Mouse (Mus musculus) forebrain, embryonic 16.5 days (tissue): Measurements from ENCODE around the gene Cirbp. TPM values are rescaled to one million over a fixed set of nuclear protein-coding genes. Genes with fewer than 3 reads are reported as not detected.

ENCODE experiments used
- ATAC-seq: fragments of 200-750 bp; cut with Nextera tagmentation; 2 replicates; pipeline ENCODE4 v1.8.0; 2017; ENCODE audit warnings: mild to moderate bottlenecking, moderate library complexity
- H3K27ac ChIP-seq: fragments of 300-500 bp; sonication (generic); 2 replicates; pipeline ENCODE4 v1.5.1; 2014; ENCODE audit warnings: low read length, control low read depth
- H3K27me3 ChIP-seq: fragments of 300-500 bp; sonication (generic); replicated peaks from 2 replicates; pipeline ENCODE4 v1.6.1; 2014; ENCODE audit warnings: low read length; ENCODE audit not compliant: control insufficient read depth, insufficient read depth
- H3K36me3 ChIP-seq: fragments of 300-500 bp; sonication (generic); 2 replicates; pipeline ENCODE4 v1.6.1; 2014; ENCODE audit not compliant: control insufficient read depth, insufficient read depth
- H3K4me1 ChIP-seq: fragments of 300-500 bp; sonication (generic); replicated peaks from 2 replicates; pipeline ENCODE4 v1.6.1; 2014; ENCODE audit warnings: low read length; ENCODE audit not compliant: control insufficient read depth, insufficient read depth
- H3K4me2 ChIP-seq: fragments of 300-500 bp; sonication (generic); 2 replicates; pipeline ENCODE4 v1.6.1; 2014; ENCODE audit warnings: mild to moderate bottlenecking, low read length, control low read depth
- H3K4me3 ChIP-seq: fragments of 300-500 bp; sonication (generic); replicated peaks from 2 replicates; pipeline ENCODE4 v1.5.1; 2014; ENCODE audit warnings: mild to moderate bottlenecking, low read length, control low read depth
- H3K9ac ChIP-seq: fragments of 300-500 bp; sonication (generic); replicated peaks from 2 replicates; pipeline ENCODE4 v1.6.1; 2014; ENCODE audit warnings: low read depth, low read length, control low read depth
- H3K9me3 ChIP-seq: fragments of 300-500 bp; sonication (generic); 2 replicates; pipeline ENCODE4 v1.6.1; 2016; ENCODE audit warnings: low read length; ENCODE audit not compliant: control insufficient read depth
- WGBS: fragments of 180-500 bp; shearing (Covaris S2); extraction: QIAGEN DNeasy Blood & Tissue Kit; methylation state at CpG from one replicate; pipeline ENCODE4 v1.1.7; 2014; 5-methylcytosine and 5-hydroxymethylcytosine counted together
- polyA plus RNA-seq: library from polyadenylated mRNA; unstranded; fragments of >200 nt; fragmentation: Nextera tagmentation; extraction: Ambion mirVana; gene quantifications from 2 replicates; pipeline ENCODE4 v1.2.1, GENCODE M21; 2015

Cirbp gene
- 318 and 335 TPM in 2 replicates for polyA plus RNA-seq

DNA sequence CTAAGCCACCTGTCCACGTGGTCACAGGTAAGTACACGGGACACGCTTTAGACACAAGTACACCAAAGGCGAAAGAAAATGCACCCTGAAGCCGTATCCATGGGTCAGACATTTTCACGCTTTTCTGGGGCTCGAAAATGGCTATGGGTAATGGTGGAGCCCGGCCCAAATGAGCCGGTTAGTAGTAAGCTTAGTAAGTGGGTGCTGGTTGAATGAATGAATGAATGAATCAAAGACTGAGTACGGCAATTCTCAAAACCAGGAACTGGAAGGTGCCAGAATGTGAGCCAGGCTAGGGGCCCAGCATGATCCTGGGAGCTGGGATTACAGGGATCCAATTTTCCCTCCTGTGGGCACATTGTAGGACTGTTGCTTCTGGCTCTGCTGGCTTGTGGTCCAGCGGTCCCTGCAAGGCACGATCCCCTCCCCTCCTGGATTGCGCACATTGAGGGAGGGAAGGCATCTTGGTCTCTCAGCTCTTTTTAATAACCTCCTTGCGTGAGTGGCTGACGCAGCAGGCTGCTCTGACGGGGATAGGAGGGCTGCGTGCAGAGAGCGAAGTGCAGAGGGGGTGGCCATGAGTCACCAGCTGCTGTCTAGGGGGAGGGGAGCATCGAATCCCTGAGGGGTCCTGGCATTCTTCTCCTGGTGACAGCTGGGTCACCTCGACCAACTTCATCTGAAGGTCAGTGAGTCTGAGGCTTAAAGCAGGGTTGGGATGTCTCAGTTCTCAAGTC, at the start of gene Cirbp:
Gene Cirbp (plus strand): TSS at position 594 of the 737 bp plus-strand sequence.
- Histone ChIP-seq H3K4me1 (peaks cover 60% of the 10 kb centered on the region), H3K9me3 (no peaks in the 10 kb centered on the region), H3K27ac (peak within 1 kb of the TSS; percentile 88), H3K4me3 (peak within 1 kb of the TSS; percentile 53), H3K27me3 (no peaks in the 10 kb centered on the region), H3K4me2 (peak within 1 kb of the TSS; percentile 94), H3K36me3 (peaks cover 6% of the 10 kb centered on the region; the same call in 1 of the 2 replicates), H3K9ac (peak within 1 kb of the TSS; percentile 69)
- WGBS, result 14% methylated on average over 20 of the region's 20 CpGs
- ATAC-seq, result no peak

DNA sequence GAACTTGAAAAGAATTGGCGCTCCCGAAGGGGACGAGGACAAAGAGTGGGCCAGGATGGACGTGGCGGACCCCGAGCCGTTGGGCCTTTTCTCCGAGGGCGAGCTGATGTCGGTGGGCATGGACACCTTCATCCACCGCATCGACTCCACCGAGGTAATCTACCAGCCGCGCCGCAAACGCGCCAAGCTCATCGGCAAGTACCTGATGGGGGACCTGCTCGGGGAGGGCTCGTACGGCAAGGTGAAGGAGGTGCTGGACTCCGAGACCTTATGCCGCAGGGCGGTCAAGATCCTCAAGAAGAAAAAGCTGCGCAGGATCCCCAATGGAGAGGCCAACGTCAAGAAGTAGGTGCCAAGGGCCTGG, 49.2 kb upstream of the Cirbp start:
- no peaks in the 10 kb centered on the region for H3K27me3 ChIP-seq
- H3K4me2 ChIP-seq, result peak overlapping the region; percentile 99
- H3K27ac ChIP-seq, result no peak overlapping the region
- 0% methylated on average over 27 of the region's 27 CpGs for WGBS
- peak overlapping the region; percentile 84 for H3K9ac ChIP-seq
- no peaks in the 10 kb centered on the region for H3K9me3 ChIP-seq
- H3K4me3 ChIP-seq, result peak overlapping the region; percentile 92
- peaks cover 40% of the 10 kb centered on the region for H3K4me1 ChIP-seq
- no peak for ATAC-seq
- no peaks in the 10 kb centered on the region for H3K36me3 ChIP-seq

DNA sequence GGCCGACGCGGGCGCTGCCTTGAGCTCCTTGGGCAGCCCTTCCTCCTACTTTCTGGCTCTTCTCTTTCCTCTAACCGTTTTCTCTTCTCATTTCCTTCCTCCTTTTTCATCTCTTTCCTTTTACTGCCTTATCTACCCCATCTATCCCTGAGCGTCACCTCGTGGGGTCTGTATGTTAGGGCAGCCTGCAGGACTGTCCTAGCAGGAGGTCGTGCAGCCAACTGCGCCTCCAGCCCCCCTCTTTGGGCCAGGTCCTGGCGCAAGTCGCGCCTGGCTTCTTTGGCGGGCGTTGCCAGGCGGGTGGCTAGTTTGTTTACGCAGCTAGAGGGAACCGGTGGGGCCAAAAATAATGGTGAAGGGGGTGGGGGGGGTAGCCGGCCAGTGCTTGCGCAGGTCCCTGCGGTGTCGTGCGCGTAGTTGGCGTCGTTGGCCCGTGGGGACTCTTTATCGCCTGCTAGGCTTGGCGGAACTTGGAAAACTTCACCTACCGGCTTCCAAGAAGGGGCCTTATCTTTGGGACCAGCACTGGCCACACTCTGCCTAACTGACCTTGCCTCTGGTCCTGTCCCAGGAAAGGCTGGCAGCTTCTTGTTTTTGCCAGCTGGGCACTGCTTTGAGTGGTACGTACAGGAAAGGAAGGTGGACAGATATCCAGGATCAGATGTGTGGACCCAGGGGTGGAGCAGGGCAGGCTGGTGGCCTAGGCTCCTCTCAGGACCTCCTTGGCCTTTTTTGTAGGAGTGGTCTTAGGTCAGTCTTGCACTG, 48.7 kb upstream of the Cirbp start:
- peak overlapping the region; percentile 99 for H3K4me2 ChIP-seq
- no peaks in the 10 kb centered on the region for H3K9me3 ChIP-seq
- H3K4me1 ChIP-seq, result peaks cover 40% of the 10 kb centered on the region
- H3K36me3 ChIP-seq, result no peaks in the 10 kb centered on the region; the same call in 1 of the 2 replicates
- H3K4me3 ChIP-seq, result peak overlapping the region; percentile 92
- 3% methylated on average over 30 of the region's 30 CpGs for WGBS
- no peak for ATAC-seq
- peak overlapping the region; percentile 84 for H3K9ac ChIP-seq
- H3K27me3 ChIP-seq, result no peaks in the 10 kb centered on the region
- H3K27ac ChIP-seq, result no peak overlapping the region

DNA sequence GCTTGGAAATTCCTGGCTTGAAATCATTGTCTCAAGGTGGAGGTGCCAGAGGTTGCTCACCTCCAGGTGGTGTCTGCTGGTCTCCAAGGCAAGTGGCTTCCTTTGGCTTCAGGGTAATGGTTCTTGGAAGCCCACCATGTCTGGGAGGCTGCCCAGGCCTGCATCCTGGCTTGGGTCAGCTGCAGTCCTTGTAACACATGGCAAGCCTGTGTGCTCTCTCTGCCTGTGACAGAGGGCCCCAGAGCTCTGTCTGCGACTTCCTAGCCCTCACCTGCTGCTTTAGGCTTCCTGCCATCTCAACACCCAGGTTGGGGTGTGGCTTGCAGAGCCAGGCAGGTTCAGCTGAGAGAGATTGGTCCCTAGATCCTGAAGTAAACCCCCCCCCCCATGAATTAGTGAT, 48.0 kb upstream of the Cirbp start:
- Histone ChIP-seq H3K36me3 (no peaks in the 10 kb centered on the region; the same call in 1 of the 2 replicates), H3K4me3 (peak overlapping the region; percentile 92), H3K27me3 (no peaks in the 10 kb centered on the region), H3K27ac (no peak overlapping the region), H3K9me3 (no peaks in the 10 kb centered on the region), H3K9ac (peak overlapping the region; percentile 84), H3K4me2 (peak overlapping the region; percentile 99), H3K4me1 (peaks cover 40% of the 10 kb centered on the region)
- WGBS, result 63% methylated on average over 1 of the region's 1 CpGs
- no peak for ATAC-seq

DNA sequence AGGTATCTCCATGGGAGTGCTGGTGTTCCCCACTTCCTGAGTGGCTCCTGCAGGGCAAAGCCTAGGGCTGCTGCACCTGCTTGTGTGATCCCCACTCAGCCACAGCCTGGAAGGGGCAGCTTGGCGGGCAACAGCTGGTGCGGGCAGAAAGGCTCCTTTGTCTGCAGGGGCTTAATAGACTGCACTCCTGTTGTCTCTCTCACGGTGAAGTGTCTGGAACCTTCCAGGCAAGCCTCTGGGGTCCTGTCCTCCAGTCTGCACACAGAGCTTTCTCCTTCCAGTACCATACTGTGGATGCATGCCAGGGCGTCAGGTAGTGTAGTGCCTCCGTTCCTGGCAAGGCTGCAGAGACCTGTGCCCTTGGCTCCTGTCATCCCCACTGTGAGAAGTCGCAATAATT, 47.2 kb upstream of the Cirbp start:
- Histone ChIP-seq H3K27me3 (no peaks in the 10 kb centered on the region), H3K4me1 (peaks cover 40% of the 10 kb centered on the region), H3K4me3 (no peak overlapping the region), H3K9me3 (no peaks in the 10 kb centered on the region), H3K4me2 (peak overlapping the region; percentile 4), H3K27ac (0 out of 2 replicates have a peak overlapping the region, but pooled peaks have one; percentile 4), H3K9ac (peak overlapping the region; percentile 42; the same call in 1 of the 2 replicates), H3K36me3 (no peaks in the 10 kb centered on the region; the same call in 1 of the 2 replicates)
- no peak for ATAC-seq
- 36% methylated on average over 6 of the region's 6 CpGs for WGBS

DNA sequence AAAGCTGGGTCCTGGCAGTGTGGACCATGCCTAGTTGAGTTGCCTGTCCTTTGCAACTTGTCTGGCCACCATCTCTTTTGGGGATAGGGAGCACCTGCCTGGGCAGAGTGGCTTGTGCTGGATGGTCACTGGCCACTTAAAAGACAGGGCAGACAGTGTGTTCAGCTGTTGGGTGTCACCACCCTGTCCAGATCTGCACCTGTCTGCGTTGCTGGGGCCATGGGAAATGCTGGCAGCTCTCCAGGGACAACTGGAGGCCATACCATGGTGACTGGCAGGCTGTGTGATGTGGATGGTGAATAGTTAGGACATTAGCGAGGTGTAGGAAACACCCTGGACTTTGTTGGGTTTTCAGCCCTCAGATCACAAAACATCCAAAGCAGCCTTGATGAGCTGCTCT, 45.6 kb upstream of the Cirbp start:
- no peaks in the 10 kb centered on the region for H3K9me3 ChIP-seq
- 58% methylated on average over 2 of the region's 2 CpGs for WGBS
- H3K9ac ChIP-seq, result no peak overlapping the region

DNA sequence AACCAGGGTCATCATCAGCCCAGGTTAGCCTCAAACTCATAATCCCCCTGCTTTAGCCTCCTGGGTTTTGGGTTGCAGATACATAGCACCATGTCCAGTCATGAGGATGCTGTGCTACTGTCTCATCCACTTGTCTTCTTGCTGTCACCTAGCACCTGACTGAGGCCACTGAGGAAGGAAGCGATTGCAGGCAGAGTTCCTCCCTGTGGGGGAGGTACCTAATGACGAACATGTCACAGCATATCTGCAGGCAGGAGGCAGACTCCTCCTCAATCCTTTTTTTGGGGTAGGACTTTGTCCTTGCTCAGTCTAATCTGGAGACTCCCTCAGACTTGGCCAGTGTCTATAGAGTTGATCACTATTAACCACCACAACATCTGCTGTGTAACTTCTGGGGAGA, 44.1 kb upstream of the Cirbp start:
- Histone ChIP-seq H3K4me2 (no peak overlapping the region), H3K36me3 (no peaks in the 10 kb centered on the region; the same call in none of the 2 replicates), H3K4me1 (peaks cover 33% of the 10 kb centered on the region), H3K9ac (no peak overlapping the region), H3K4me3 (no peak overlapping the region), H3K27me3 (no peaks in the 10 kb centered on the region), H3K27ac (no peak overlapping the region), H3K9me3 (no peaks in the 10 kb centered on the region)
- ATAC-seq, result no peak
- 78% methylated on average over 2 of the region's 2 CpGs for WGBS

More for the DNA sequence above, 45.6 kb upstream of the Cirbp start:
- no peak for ATAC-seq
- Histone ChIP-seq H3K4me2 (no peak overlapping the region), H3K4me1 (peaks cover 34% of the 10 kb centered on the region), H3K36me3 (no peaks in the 10 kb centered on the region; the same call in 1 of the 2 replicates), H3K4me3 (no peak overlapping the region), H3K27ac (no peak overlapping the region), H3K27me3 (no peaks in the 10 kb centered on the region)

DNA sequence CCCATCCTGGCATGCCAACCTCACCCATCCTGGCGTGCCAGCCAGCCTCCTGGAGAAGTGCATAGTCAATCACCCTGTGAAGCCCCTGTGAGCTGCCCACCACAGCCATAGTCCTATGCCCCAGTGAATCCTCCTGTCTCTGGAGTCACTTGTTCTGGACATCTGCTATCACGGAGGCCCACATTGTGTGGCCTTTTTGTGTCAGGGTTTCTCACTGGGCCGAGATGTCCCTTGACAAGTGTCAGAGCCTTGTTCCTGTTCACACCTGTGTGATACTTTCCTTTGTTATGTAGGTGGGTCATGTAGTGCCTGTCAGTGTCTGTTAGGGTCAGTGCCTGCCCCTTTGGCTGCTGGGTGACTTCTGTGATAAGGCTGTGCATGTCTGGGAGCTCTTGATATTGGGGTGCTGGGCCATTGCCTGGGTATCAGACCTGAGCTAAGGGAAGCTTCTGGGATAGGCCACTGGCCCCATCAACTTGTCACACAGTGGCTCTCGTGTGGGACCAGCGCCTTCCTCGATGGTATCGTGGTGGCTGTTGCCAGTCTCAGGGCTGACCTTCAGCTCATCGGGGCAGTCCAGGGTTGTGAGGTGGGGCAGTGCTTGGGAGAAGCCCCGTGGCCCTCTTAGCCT, 41.7 kb upstream of the Cirbp start:
- Histone ChIP-seq H3K4me2 (no peak overlapping the region), H3K9ac (no peak overlapping the region), H3K9me3 (no peaks in the 10 kb centered on the region), H3K4me1 (peaks cover 9% of the 10 kb centered on the region), H3K27ac (no peak overlapping the region), H3K27me3 (no peaks in the 10 kb centered on the region), H3K4me3 (no peak overlapping the region), H3K36me3 (peaks cover 12% of the 10 kb centered on the region)
- 95% methylated on average over 9 of the region's 9 CpGs for WGBS
- no peak for ATAC-seq

DNA sequence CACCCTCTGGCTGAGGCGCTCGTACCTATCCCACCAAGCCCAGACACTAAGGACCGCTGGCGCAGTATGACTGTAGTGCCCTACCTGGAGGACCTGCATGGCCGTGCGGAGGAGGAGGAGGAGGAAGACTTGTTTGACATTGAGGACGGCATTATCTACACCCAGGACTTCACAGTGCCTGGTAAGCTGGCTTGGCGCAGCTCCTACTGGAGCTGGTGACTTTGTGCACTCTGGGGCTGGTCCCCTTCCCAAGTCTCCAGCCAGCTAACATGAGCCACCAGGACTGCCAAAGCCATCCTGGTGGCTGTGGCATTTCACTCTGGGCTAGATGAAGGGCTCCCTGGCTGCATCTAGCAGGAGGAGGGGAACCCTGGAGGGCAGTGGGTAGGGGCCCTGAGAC, 37.9 kb upstream of the Cirbp start:
- Histone ChIP-seq H3K4me2 (no peak overlapping the region), H3K4me3 (no peak overlapping the region), H3K27me3 (no peaks in the 10 kb centered on the region), H3K4me1 (peaks cover 9% of the 10 kb centered on the region), H3K9ac (no peak overlapping the region), H3K36me3 (peaks cover 23% of the 10 kb centered on the region), H3K9me3 (no peaks in the 10 kb centered on the region), H3K27ac (no peak overlapping the region)
- ATAC-seq, result no peak
- WGBS, result 95% methylated on average over 8 of the region's 8 CpGs
